Mouse (Mus musculus): Measurements from ENCODE around the gene Tmem87a. TPM values are rescaled to one million over a fixed set of nuclear protein-coding genes. Genes with fewer than 3 reads are reported as not detected.

The Tmem87a gene
- polyA plus RNA-seq, 1 experiment: not detected

DNA sequence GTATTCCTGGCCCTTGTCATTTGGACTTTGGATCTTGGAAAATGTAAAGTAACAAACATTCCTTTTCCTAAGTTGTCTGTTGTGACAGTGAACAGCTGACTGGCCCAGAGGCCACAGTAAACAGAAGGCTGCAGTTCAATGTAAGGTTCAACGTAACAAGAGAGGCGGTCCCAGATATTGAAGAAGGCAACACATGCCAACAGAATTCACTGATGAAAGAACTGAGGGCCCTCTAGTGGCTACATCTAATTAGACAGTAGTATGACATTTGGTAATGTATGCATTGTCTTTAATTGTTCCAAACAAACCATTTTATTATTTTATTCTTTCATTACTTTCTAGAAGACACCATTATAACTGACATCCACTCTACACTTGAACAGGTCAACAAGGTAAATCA, 66.0 kb downstream of the Tmem87a start:
- no peaks in the 10 kb centered on the region for H3K4me1 ChIP-seq (ENCODE audit: control insufficient read depth, insufficient read depth, low read length)

GRCm38 (mm10) chr2:120331575-120331974, 72.3 kb downstream of the Tmem87a start:
- H3K4me3 ChIP-seq (ENCODE audit: insufficient read depth, low read depth, low read length): no peak overlapping the region
- TF ChIP-seq CTCF (IDR thresholded peaks at IDR 0.05; ENCODE audit: insufficient read depth, low read depth, low read length) (no peak), POLR2A (IDR thresholded peaks at IDR 0.05; ENCODE audit: insufficient read depth, low read depth, low read length) (no peak)
- H3K27ac ChIP-seq (ENCODE audit: insufficient read depth, low read depth, low read length): no peak overlapping the region
- WGBS: 72% methylated on average over 4 of the region's 4 CpGs
- no peaks in the 10 kb centered on the region for H3K4me1 ChIP-seq (ENCODE audit: control insufficient read depth, insufficient read depth, low read length)

More for the DNA sequence above, 66.0 kb downstream of the Tmem87a start:
- Histone ChIP-seq H3K4me3 (ENCODE audit: insufficient read depth, low read depth, low read length) (no peak overlapping the region), H3K27ac (ENCODE audit: insufficient read depth, low read depth, low read length) (no peak overlapping the region)
- no peak for TF ChIP-seq POLR2A (IDR thresholded peaks at IDR 0.05; ENCODE audit: insufficient read depth, low read depth, low read length)
- no peak for TF ChIP-seq CTCF (IDR thresholded peaks at IDR 0.05; ENCODE audit: insufficient read depth, low read depth, low read length)
- WGBS: 56% methylated on average over 2 of the region's 2 CpGs

- 79% methylated on average over 4 of the region's 4 CpGs for WGBS
- Histone ChIP-seq H3K27ac (ENCODE audit: insufficient read depth, low read depth, low read length) (no peak overlapping the region), H3K4me1 (ENCODE audit: control insufficient read depth, insufficient read depth, low read length) (no peaks in the 10 kb centered on the region), H3K4me3 (ENCODE audit: insufficient read depth, low read depth, low read length) (no peak overlapping the region)
- TF ChIP-seq POLR2A (IDR thresholded peaks at IDR 0.05; ENCODE audit: insufficient read depth, low read depth, low read length) (no peak), CTCF (IDR thresholded peaks at IDR 0.05; ENCODE audit: insufficient read depth, low read depth, low read length) (no peak)
Measured at GRCm38 (mm10) chr2:120315077-120315476, 88.8 kb downstream of the Tmem87a start.

GRCm38 (mm10) chr2:120314487-120314886, 89.4 kb downstream of the Tmem87a start:
- TF ChIP-seq CTCF (IDR thresholded peaks at IDR 0.05; ENCODE audit: insufficient read depth, low read depth, low read length) (no peak), POLR2A (IDR thresholded peaks at IDR 0.05; ENCODE audit: insufficient read depth, low read depth, low read length) (no peak)
- Histone ChIP-seq H3K27ac (ENCODE audit: insufficient read depth, low read depth, low read length) (no peak overlapping the region), H3K4me3 (ENCODE audit: insufficient read depth, low read depth, low read length) (no peak overlapping the region), H3K4me1 (ENCODE audit: control insufficient read depth, insufficient read depth, low read length) (no peaks in the 10 kb centered on the region)
- WGBS: 92% methylated on average over 4 of the region's 4 CpGs

DNA sequence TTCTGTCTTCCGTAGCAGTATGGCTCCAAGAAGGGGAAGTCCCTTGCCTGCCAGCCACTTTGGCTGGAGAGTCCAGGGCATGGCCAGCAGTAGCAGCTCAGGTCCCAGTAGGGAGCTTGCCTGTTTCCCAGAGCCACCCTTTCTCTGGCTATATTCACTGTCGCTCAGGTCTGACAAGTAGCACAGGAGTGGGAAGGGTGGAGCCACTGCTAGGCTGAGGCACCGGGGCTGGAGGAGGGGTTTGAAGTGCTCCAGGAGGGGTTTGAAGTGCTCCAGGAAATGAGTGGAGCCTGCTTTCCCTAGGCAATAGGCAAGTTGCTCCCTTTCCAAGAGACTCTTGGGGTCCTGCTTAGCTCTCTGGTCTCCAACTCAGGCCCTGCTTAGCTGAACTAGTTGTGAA, 89.9 kb downstream of the Tmem87a start, which contains the start of gene Pla2g4f:
TSS of gene Pla2g4f (minus strand) at position 190 of the 400 bp plus-strand sequence.
- TF ChIP-seq CTCF (IDR thresholded peaks at IDR 0.05; ENCODE audit: insufficient read depth, low read depth, low read length) (no peak), POLR2A (IDR thresholded peaks at IDR 0.05; ENCODE audit: insufficient read depth, low read depth, low read length) (no peak)
- WGBS: 55% methylated on average over 3 of the region's 3 CpGs
- Histone ChIP-seq H3K4me1 (ENCODE audit: control insufficient read depth, insufficient read depth, low read length) (no peaks in the 10 kb centered on the region), H3K27ac (ENCODE audit: insufficient read depth, low read depth, low read length) (no peak within 1 kb of the TSS), H3K4me3 (ENCODE audit: insufficient read depth, low read depth, low read length) (no peak within 1 kb of the TSS)

GRCm38 (mm10) chr2:120312276-120312825, 91.6 kb downstream of the Tmem87a start:
- no peak overlapping the region for H3K27ac ChIP-seq (ENCODE audit: insufficient read depth, low read depth, low read length)
- H3K4me1 ChIP-seq (ENCODE audit: control insufficient read depth, insufficient read depth, low read length): no peaks in the 10 kb centered on the region
- 79% methylated on average over 7 of the region's 7 CpGs for WGBS
- no peak overlapping the region for H3K4me3 ChIP-seq (ENCODE audit: insufficient read depth, low read depth, low read length)
- TF ChIP-seq POLR2A (IDR thresholded peaks at IDR 0.05; ENCODE audit: insufficient read depth, low read depth, low read length) (no peak), CTCF (IDR thresholded peaks at IDR 0.05; ENCODE audit: insufficient read depth, low read depth, low read length) (no peak)

Other genes starting within 250 kb of the Tmem87a start
- not detected in 2 replicates for gene Ehd4, start 249.5 kb downstream of the Tmem87a start, polyA plus RNA-seq (2012; ENCODE audit: insufficient read depth, insufficient read length, low replicate concordance, missing spikeins)
- not detected in 2 replicates for gene Pla2g4e, start 158.8 kb downstream of the Tmem87a start, polyA plus RNA-seq (2012; ENCODE audit: insufficient read depth, insufficient read length, low replicate concordance, missing spikeins)
- not detected in 2 replicates for gene Pla2g4d, start 114.9 kb downstream of the Tmem87a start, polyA plus RNA-seq (2012; ENCODE audit: insufficient read depth, insufficient read length, low replicate concordance, missing spikeins)
- gene Pla2g4f, start 89.9 kb downstream of the Tmem87a start, polyA plus RNA-seq (2012; ENCODE audit: insufficient read depth, insufficient read length, low replicate concordance, missing spikeins): not detected in 2 replicates
- gene Vps39, start 51.0 kb downstream of the Tmem87a start, polyA plus RNA-seq (2012; ENCODE audit: insufficient read depth, insufficient read length, low replicate concordance, missing spikeins): 75.0 TPM in 1 of 2 replicates, not detected in the other
- 580 TPM in 1 of 2 replicates, not detected in the other for gene Ganc, start 217 bp downstream of the Tmem87a start, polyA plus RNA-seq (2012; ENCODE audit: insufficient read depth, insufficient read length, low replicate concordance, missing spikeins)
- gene Capn3, start 51.9 kb upstream of the Tmem87a start, polyA plus RNA-seq (2012; ENCODE audit: insufficient read depth, insufficient read length, low replicate concordance, missing spikeins): not detected in 2 replicates
- gene Zfp106, start 159.7 kb upstream of the Tmem87a start, polyA plus RNA-seq (2012; ENCODE audit: insufficient read depth, insufficient read length, low replicate concordance, missing spikeins): 169 and 420 TPM in 2 replicates
- gene Snap23, start 163.6 kb upstream of the Tmem87a start, polyA plus RNA-seq (2012; ENCODE audit: insufficient read depth, insufficient read length, low replicate concordance, missing spikeins): not detected in 2 replicates
- not detected in 2 replicates for gene Haus2, start 205.3 kb upstream of the Tmem87a start, polyA plus RNA-seq (2012; ENCODE audit: insufficient read depth, insufficient read length, low replicate concordance, missing spikeins)
- not detected in 2 replicates for gene Lrrc57, start 205.4 kb upstream of the Tmem87a start, polyA plus RNA-seq (2012; ENCODE audit: insufficient read depth, insufficient read length, low replicate concordance, missing spikeins)
- not detected in 2 replicates for gene Stard9, start 225.0 kb upstream of the Tmem87a start, polyA plus RNA-seq (2012; ENCODE audit: insufficient read depth, insufficient read length, low replicate concordance, missing spikeins)

Data from olfactory bulb, adult 2 months (tissue).